Mouse (Mus musculus): Measurements from ENCODE around the gene Rap1a. TPM values are rescaled to one million over a fixed set of nuclear protein-coding genes. Genes with fewer than 3 reads are reported as not detected.
A peak's percentile ranks its signal among the peaks of the same experiment; 100 is the strongest.

The Rap1a gene
- polyA plus RNA-seq, 1 experiment from 2014 or later, result 68.1 TPM

GRCm38 (mm10) chr3:105720514-105720913 is 80.6 kb downstream of the Rap1a start:
- no peaks in the 10 kb centered on the region for H3K36me3 ChIP-seq (ENCODE audit: control insufficient read depth, insufficient read depth, low read length)
- no peak for ATAC-seq (ENCODE audit: insufficient read depth, low FRiP score, low TSS enrichment)
- no peaks in the 10 kb centered on the region for H3K27me3 ChIP-seq (ENCODE audit: control insufficient read depth, insufficient read depth, low read length)
- no peak for DNase-seq (ENCODE audit: low spot score)
- 83% methylated on average over 4 of the region's 4 CpGs for WGBS
- no peak overlapping the region for H3K9ac ChIP-seq (ENCODE audit: low read length)
- H3K27ac ChIP-seq (ENCODE audit: low read depth, low read length), result no peak overlapping the region
- no peak overlapping the region for H3K4me3 ChIP-seq (ENCODE audit: low read depth, low read length)
- H3K4me1 ChIP-seq (ENCODE audit: control insufficient read depth, insufficient read depth, low read length), result peaks cover 5% of the 10 kb centered on the region; the same call in 1 of the 2 replicates
- no peak overlapping the region for H3K4me2 ChIP-seq (ENCODE audit: low read depth)
- H3K9me3 ChIP-seq (ENCODE audit: control insufficient read depth, low read length), result no peaks in the 10 kb centered on the region

- 88% methylated on average over 4 of the region's 4 CpGs for WGBS
- DNase-seq (ENCODE audit: low spot score) (no peak), ATAC-seq (ENCODE audit: insufficient read depth, low FRiP score, low TSS enrichment) (no peak)
- Histone ChIP-seq H3K27me3 (ENCODE audit: control insufficient read depth, insufficient read depth, low read length) (no peaks in the 10 kb centered on the region), H3K27ac (ENCODE audit: low read depth, low read length) (no peak overlapping the region), H3K9ac (ENCODE audit: low read length) (no peak overlapping the region), H3K4me1 (ENCODE audit: control insufficient read depth, insufficient read depth, low read length) (peaks cover 5% of the 10 kb centered on the region), H3K9me3 (ENCODE audit: control insufficient read depth, low read length) (no peaks in the 10 kb centered on the region), H3K4me3 (ENCODE audit: low read depth, low read length) (no peak overlapping the region), H3K36me3 (ENCODE audit: control insufficient read depth, insufficient read depth, low read length) (no peaks in the 10 kb centered on the region), H3K4me2 (ENCODE audit: low read depth) (no peak overlapping the region)
These were observed 81.2 kb downstream of the Rap1a start for GRCm38 (mm10) chr3:105719979-105720378.

- H3K27ac ChIP-seq (ENCODE audit: low read depth, low read length), result no peak overlapping the region
These were observed 82.4 kb downstream of the Rap1a start for GRCm38 (mm10) chr3:105718746-105719145.

GRCm38 (mm10) chr3:105717856-105718555 is 83.1 kb downstream of the Rap1a start:
- H3K27ac ChIP-seq (ENCODE audit: low read depth, low read length), result no peak overlapping the region

More at GRCm38 (mm10) chr3:105718746-105719145, 82.4 kb downstream of the Rap1a start:
- ATAC-seq (ENCODE audit: insufficient read depth, low FRiP score, low TSS enrichment) (no peak), DNase-seq (ENCODE audit: low spot score) (no peak)
- WGBS, result 54% methylated on average over 4 of the region's 4 CpGs
- Histone ChIP-seq H3K4me1 (ENCODE audit: control insufficient read depth, insufficient read depth, low read length) (peaks cover 9% of the 10 kb centered on the region), H3K9me3 (ENCODE audit: control insufficient read depth, low read length) (no peaks in the 10 kb centered on the region), H3K4me2 (ENCODE audit: low read depth) (no peak overlapping the region), H3K36me3 (ENCODE audit: control insufficient read depth, insufficient read depth, low read length) (no peaks in the 10 kb centered on the region), H3K27me3 (ENCODE audit: control insufficient read depth, insufficient read depth, low read length) (no peaks in the 10 kb centered on the region), H3K9ac (ENCODE audit: low read length) (no peak overlapping the region), H3K4me3 (ENCODE audit: low read depth, low read length) (no peak overlapping the region)

GRCm38 (mm10) chr3:105716353-105717000 is 84.7 kb downstream of the Rap1a start:
- H3K27ac ChIP-seq (ENCODE audit: low read depth, low read length), result no peak overlapping the region
- no peak overlapping the region for H3K9ac ChIP-seq (ENCODE audit: low read length)
- DNase-seq (ENCODE audit: low spot score), result no peak
- H3K4me1 ChIP-seq (ENCODE audit: control insufficient read depth, insufficient read depth, low read length), result peaks cover 9% of the 10 kb centered on the region
- ATAC-seq (ENCODE audit: insufficient read depth, low FRiP score, low TSS enrichment), result no peak
- H3K36me3 ChIP-seq (ENCODE audit: control insufficient read depth, insufficient read depth, low read length), result no peaks in the 10 kb centered on the region
- 60% methylated on average over 18 of the region's 18 CpGs for WGBS
- H3K27me3 ChIP-seq (ENCODE audit: control insufficient read depth, insufficient read depth, low read length), result no peaks in the 10 kb centered on the region
- no peak overlapping the region for H3K4me2 ChIP-seq (ENCODE audit: low read depth)
- H3K4me3 ChIP-seq (ENCODE audit: low read depth, low read length), result no peak overlapping the region
- no peaks in the 10 kb centered on the region for H3K9me3 ChIP-seq (ENCODE audit: control insufficient read depth, low read length)

More at GRCm38 (mm10) chr3:105717856-105718555, 83.1 kb downstream of the Rap1a start:
- 45% methylated on average over 11 of the region's 11 CpGs for WGBS
- Histone ChIP-seq H3K4me2 (ENCODE audit: low read depth) (no peak overlapping the region), H3K36me3 (ENCODE audit: control insufficient read depth, insufficient read depth, low read length) (no peaks in the 10 kb centered on the region), H3K27me3 (ENCODE audit: control insufficient read depth, insufficient read depth, low read length) (no peaks in the 10 kb centered on the region), H3K4me1 (ENCODE audit: control insufficient read depth, insufficient read depth, low read length) (peaks cover 9% of the 10 kb centered on the region), H3K4me3 (ENCODE audit: low read depth, low read length) (no peak overlapping the region), H3K9me3 (ENCODE audit: control insufficient read depth, low read length) (no peaks in the 10 kb centered on the region), H3K9ac (ENCODE audit: low read length) (no peak overlapping the region)
- DNase-seq (ENCODE audit: low spot score), result peak; percentile 52
- peak; percentile 57 for ATAC-seq (ENCODE audit: insufficient read depth, low FRiP score, low TSS enrichment)

- Histone ChIP-seq H3K4me2 (ENCODE audit: low read depth) (no peak overlapping the region), H3K4me3 (ENCODE audit: low read depth, low read length) (no peak overlapping the region), H3K4me1 (ENCODE audit: control insufficient read depth, insufficient read depth, low read length) (peaks cover 9% of the 10 kb centered on the region), H3K36me3 (ENCODE audit: control insufficient read depth, insufficient read depth, low read length) (no peaks in the 10 kb centered on the region), H3K9ac (ENCODE audit: low read length) (no peak overlapping the region), H3K27me3 (ENCODE audit: control insufficient read depth, insufficient read depth, low read length) (no peaks in the 10 kb centered on the region), H3K9me3 (ENCODE audit: control insufficient read depth, low read length) (no peaks in the 10 kb centered on the region), H3K27ac (ENCODE audit: low read depth, low read length) (no peak overlapping the region)
- DNase-seq (ENCODE audit: low spot score), result no peak
- no peak for ATAC-seq (ENCODE audit: insufficient read depth, low FRiP score, low TSS enrichment)
These were observed 86.3 kb downstream of the Rap1a start for GRCm38 (mm10) chr3:105714820-105715167.

GRCm38 (mm10) chr3:105714091-105714819 is 86.9 kb downstream of the Rap1a start:
- Histone ChIP-seq H3K4me2 (ENCODE audit: low read depth) (no peak overlapping the region), H3K27ac (ENCODE audit: low read depth, low read length) (peak overlapping the region; percentile 42; the same call in 1 of the 2 replicates), H3K36me3 (ENCODE audit: control insufficient read depth, insufficient read depth, low read length) (no peaks in the 10 kb centered on the region), H3K27me3 (ENCODE audit: control insufficient read depth, insufficient read depth, low read length) (no peaks in the 10 kb centered on the region), H3K9me3 (ENCODE audit: control insufficient read depth, low read length) (no peaks in the 10 kb centered on the region), H3K4me1 (ENCODE audit: control insufficient read depth, insufficient read depth, low read length) (peaks cover 9% of the 10 kb centered on the region), H3K9ac (ENCODE audit: low read length) (no peak overlapping the region; the same call in 1 of the 2 replicates), H3K4me3 (ENCODE audit: low read depth, low read length) (no peak overlapping the region)
- 0 out of 2 replicates have a peak, but pooled peaks have one; percentile 5 for ATAC-seq (ENCODE audit: insufficient read depth, low FRiP score, low TSS enrichment)
- 21% methylated on average over 8 of the region's 8 CpGs for WGBS
- peak; percentile 43 for DNase-seq (ENCODE audit: low spot score)

- H3K4me3 ChIP-seq (ENCODE audit: low read depth, low read length), result no peak overlapping the region
- H3K27ac ChIP-seq (ENCODE audit: low read depth, low read length), result no peak overlapping the region
- no peaks in the 10 kb centered on the region for H3K27me3 ChIP-seq (ENCODE audit: control insufficient read depth, insufficient read depth, low read length)
- no peaks in the 10 kb centered on the region for H3K36me3 ChIP-seq (ENCODE audit: control insufficient read depth, insufficient read depth, low read length)
- no peak for DNase-seq (ENCODE audit: low spot score)
- peaks cover 5% of the 10 kb centered on the region for H3K4me1 ChIP-seq (ENCODE audit: control insufficient read depth, insufficient read depth, low read length)
- ATAC-seq (ENCODE audit: insufficient read depth, low FRiP score, low TSS enrichment), result no peak
- no peaks in the 10 kb centered on the region for H3K9me3 ChIP-seq (ENCODE audit: control insufficient read depth, low read length)
- H3K4me2 ChIP-seq (ENCODE audit: low read depth), result no peak overlapping the region
- no peak overlapping the region for H3K9ac ChIP-seq (ENCODE audit: low read length)
These were observed 88.3 kb downstream of the Rap1a start for GRCm38 (mm10) chr3:105712827-105713226.

All from neural tube, embryonic 11.5 days (tissue).